Mouse (Mus musculus): ENCODE data around the gene Sh3d19. TPM values are rescaled to one million over a fixed set of nuclear protein-coding genes. Genes with fewer than 3 reads are reported as not detected.

Gene Sh3d19
- total RNA-seq, 2 experiments from 2014 or later = 8.0 to 9.2 TPM

- DNase-seq (ENCODE audit: low spot score) = no peak
Measured at GRCm38 (mm10) chr3:86135886-86136563, 165.1 kb downstream of the Sh3d19 start.

DNA sequence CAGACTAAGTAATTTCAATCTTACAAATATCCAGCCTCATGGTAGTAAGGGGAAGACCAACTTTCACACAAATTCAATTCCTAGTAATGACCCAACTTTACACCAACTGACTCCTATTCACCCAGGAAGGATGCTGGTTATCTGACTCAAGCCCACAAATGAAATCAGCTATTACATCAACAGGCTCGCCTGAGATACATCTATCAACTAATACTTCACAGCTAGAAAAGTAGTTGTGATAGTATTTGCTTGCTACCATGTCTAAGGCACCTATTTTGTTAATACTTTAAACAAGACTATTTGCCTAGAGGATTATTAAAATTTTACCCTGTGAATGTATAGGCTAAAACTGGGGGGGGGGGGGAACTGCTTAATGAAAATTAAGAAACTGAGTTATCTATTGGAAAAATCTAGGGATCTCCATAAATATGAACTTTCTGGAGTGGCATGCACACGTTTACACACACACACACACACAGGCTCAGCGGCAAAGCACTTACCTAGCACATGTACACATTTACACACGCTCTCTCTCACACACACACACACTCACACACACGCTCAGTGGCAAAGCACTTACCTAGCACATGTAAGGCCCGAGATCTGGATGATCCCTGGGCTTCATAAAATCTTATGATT lies 166.1 kb downstream of the Sh3d19 start:
- DNase-seq (ENCODE audit: low spot score) = no peak

DNA sequence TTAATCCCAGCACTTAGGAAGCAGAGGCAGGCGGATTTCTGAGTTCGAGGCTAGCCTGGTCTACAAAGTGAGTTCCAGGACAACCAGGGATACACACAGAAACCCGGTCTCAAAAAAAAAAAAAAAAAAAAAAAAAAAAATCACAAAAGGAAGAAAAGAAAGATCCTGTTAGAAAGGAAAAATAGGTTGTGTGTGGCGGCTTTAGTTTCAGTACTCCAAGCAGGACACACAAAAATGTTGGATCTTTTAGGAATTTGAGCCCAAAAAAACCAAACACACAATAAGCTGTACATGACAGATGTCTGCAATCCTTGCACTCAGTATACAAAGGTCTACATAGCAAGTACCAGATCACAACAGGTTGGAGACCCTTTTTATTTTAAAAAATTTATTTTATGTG lies 168.8 kb downstream of the Sh3d19 start:
- no peak for DNase-seq (ENCODE audit: low spot score)

DNA sequence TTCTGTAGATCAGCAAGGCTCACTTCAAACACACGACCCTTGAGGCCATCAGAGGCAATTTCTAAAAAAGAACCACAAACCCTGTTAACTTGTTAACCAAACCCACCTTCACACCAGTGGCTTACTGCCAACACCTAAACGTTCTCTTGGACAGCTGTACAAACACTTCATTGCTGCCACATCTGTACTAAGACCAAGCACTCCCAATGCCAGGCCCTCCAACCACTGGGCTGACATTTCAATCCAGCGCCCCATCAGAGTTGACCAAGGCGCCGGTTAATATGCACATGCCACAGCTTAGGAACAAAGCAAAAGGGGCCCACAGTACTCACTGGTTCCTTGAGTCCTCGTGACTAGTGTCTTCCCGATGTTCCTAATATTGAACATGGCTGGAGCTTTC lies 170.5 kb downstream of the Sh3d19 start:
- no peak for DNase-seq (ENCODE audit: low spot score)

DNA sequence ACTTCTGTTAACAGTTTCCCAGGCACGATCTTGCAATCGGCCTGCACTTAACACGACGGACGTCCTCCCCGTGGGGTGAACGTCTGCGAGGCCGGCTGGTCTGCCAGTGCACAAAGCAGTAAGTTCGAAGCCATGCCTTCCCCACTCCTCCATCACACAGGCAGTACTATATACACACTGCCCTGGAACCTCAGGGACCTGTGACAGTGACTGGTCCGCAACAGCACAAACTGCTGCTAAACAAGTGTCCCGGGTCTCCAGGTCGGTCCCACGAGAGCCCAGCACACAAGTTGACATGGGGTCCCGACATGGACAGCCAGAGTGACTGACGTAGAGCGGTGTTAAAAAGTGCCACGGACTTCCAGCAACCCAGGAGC lies 171.0 kb downstream of the Sh3d19 start:
- DNase-seq (ENCODE audit: low spot score) = no peak

DNA sequence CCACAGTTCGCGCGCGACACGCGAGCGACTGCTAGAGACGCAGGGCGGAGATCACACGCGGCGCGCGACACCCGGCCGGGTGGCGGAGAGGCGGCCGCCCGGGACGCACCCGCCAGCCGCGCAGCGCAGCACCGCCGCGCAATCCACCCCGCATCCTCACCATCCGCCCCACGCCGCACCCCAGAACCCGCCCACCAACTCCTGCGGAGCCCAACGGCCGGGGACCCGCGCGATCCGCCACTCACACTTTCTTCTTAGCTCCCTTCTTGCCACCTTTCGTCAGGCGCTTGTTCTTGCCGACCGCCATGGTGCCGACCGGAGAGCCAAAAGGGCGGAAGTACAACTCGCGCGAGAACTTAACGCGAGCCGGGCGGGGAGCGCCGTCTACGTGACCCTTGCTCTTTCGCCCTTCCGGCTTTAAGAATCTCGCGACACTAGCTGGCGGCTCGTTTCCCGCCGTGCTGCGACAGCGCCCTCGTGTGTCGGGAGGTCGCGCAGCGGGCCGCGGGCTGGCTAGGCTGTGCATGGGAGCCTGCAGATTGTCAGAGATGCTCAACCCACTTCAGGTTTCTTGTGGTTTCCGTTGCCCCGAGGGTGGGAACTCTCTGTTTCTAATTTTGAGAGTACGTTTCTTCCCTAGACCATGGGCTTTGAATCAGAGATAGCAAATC lies 171.5 kb downstream of the Sh3d19 start, which contains the start of gene Rps3a1:
TSS of gene Rps3a1 (minus strand) at position 440 of the 671 bp plus-strand sequence.
- peak; percentile 98 for DNase-seq (ENCODE audit: low spot score)

- peak; percentile 8 for DNase-seq (ENCODE audit: low spot score)
Measured at GRCm38 (mm10) chr3:86142934-86143317, 172.0 kb downstream of the Sh3d19 start.

DNA sequence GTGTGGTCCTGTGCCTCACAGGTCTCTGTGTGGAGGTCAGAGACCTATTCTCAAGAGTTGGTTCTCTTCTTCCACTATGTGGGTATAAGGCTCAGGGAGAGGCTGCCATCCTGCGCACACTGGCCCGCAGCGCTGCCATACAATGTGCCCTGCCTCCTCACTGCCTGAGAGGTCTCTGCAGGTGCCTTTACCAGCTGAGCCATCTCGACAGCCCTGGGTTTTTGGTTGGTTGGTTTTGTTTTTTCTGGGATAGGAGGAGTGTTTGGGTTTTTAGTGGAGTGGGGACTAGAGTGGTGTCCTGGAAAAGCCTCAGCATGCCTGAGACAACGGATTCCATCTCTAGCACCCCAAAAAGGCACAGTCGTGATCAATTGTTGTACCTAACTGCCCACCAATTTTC lies 172.4 kb downstream of the Sh3d19 start:
- no peak for DNase-seq (ENCODE audit: low spot score)

DNA sequence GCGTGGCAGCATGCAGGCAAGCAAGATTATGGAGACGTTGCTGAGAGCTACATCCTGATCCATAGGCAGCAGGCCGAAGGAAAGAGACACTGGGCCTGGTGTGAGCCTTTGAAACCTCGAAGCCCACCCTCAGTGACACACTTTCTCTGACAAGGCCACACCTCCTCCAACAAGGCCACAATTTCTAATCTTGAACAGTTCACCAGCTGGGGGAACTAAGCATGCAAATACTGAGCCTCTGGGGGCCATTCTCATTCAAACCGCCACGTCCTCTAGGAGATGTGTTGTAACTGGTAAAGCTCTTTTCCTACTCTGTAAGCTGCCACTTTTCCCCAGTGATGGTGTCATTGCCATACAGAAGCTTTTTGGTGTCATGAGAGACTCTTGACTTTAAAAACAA lies 178.2 kb downstream of the Sh3d19 start:
- DNase-seq (ENCODE audit: low spot score) = no peak

DNA sequence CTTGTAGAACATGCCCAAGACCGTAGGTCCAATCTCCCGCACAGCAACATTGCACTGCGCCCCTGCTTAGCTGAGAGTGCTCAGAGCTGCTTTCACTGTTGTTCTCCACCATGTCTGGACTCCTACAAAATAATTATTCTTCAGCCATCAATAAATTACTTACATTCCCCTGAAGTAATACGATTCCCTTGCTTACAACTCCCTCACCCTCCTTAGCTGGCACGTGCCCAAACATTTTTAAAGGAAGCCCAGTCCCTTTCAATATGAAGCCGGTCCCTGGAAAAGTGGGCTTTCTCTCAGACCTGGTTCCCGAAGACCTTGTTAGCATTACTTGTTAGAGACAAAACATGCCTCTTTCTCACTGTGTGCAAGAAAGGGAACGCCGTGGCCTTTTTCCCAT lies 178.6 kb downstream of the Sh3d19 start:
- no peak for DNase-seq (ENCODE audit: low spot score)

GRCm38 (mm10) chr3:86168841-86169425 lies 198.0 kb downstream of the Sh3d19 start:
- no peak for DNase-seq (ENCODE audit: low spot score)

DNA sequence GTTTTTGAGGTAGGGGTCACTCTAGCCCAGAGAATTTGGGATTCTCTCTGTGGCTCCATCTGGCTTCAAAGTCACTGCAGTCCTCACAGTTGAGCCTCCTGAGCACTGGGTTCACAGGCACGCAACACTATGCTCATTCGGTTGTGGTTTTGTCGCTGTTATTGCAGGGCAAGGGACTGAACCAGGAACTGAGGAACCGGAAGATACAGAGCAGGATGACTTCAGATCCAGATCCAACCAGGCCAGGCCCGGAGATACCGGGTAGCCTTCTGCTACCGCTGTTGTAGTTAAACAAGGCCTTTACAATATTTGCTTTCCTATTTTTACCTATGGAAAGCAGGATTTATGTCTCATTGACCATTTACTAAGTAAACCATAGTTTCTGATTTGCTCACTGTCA lies 208.8 kb downstream of the Sh3d19 start:
- no peak for DNase-seq (ENCODE audit: low spot score)

Other genes starting within 250 kb of the Sh3d19 start
- 10 to 100 TPM; 50.7 to 54.3 TPM for gene Fam160a1, start 153.8 kb upstream of the Sh3d19 start, total RNA-seq (2021)
- gene Glt28d2, start 83.6 kb upstream of the Sh3d19 start, total RNA-seq (2021) = 1 to 10 TPM; 6.0 to 9.3 TPM
- 10 to 100 TPM; 30.2 to 34.0 TPM for gene Gm37240, start 83.6 kb upstream of the Sh3d19 start, total RNA-seq (2021)
- not detected for gene Prss48, start 31.4 kb downstream of the Sh3d19 start, total RNA-seq (2021)
- gene Rps3a1, start 171.6 kb downstream of the Sh3d19 start, total RNA-seq (2021) = 100 to 1,000 TPM; 426 to 436 TPM

Data from gastrocnemius, adult 18-20 months (tissue).